Mouse (Mus musculus) midbrain, embryonic 10.5 days (tissue): ENCODE results near the gene Vps13d. TPM values are rescaled to one million over a fixed set of nuclear protein-coding genes. Genes with fewer than 3 reads are reported as not detected.

Experiments used
- DNase-seq: peaks from one replicate; pipeline ENCODE4 v3.0.0-alpha.2; 2017; ENCODE audit warnings: low spot score
- H3K27ac ChIP-seq: fragments of 300-500 bp; sonication (generic); replicated peaks from 2 replicates; pipeline ENCODE4 v1.5.1; 2016; ENCODE audit warnings: mild to moderate bottlenecking
- H3K27me3 ChIP-seq: fragments of 300-500 bp; sonication (generic); 2 replicates; pipeline ENCODE4 v1.6.1; 2016; ENCODE audit warnings: low read depth, mild to moderate bottlenecking; ENCODE audit not compliant: poor library complexity, severe bottlenecking
- H3K36me3 ChIP-seq: fragments of 300-500 bp; sonication (generic); 2 replicates; pipeline ENCODE4 v1.6.1; 2016; ENCODE audit warnings: mild to moderate bottlenecking, moderate library complexity
- H3K4me1 ChIP-seq: fragments of 300-500 bp; sonication (generic); 2 replicates; pipeline ENCODE4 v1.6.1; 2016
- H3K4me3 ChIP-seq: fragments of 300-500 bp; sonication (generic); 2 replicates; pipeline ENCODE4 v1.5.1; 2016; ENCODE audit warnings: mild to moderate bottlenecking, moderate library complexity
- H3K9me3 ChIP-seq: fragments of 300-500 bp; sonication (generic); replicated peaks from 2 replicates; pipeline ENCODE4 v1.6.1; 2016; ENCODE audit warnings: mild to moderate bottlenecking
- WGBS: fragments of 180-500 bp; shearing (Covaris S2); methylation state at CpG from one replicate; pipeline ENCODE4 v1.1.7; 2016; 5-methylcytosine and 5-hydroxymethylcytosine counted together
- polyA plus RNA-seq: library from polyadenylated mRNA; unstranded; fragments of >200 nt; fragmentation: Nextera tagmentation; extraction: Ambion mirVana; gene quantifications from 2 replicates; pipeline ENCODE4 v1.2.1, GENCODE M21; 2016

Gene Vps13d
- polyA plus RNA-seq, 1 experiment from 2014 or later, result 3.4 TPM

DNA sequence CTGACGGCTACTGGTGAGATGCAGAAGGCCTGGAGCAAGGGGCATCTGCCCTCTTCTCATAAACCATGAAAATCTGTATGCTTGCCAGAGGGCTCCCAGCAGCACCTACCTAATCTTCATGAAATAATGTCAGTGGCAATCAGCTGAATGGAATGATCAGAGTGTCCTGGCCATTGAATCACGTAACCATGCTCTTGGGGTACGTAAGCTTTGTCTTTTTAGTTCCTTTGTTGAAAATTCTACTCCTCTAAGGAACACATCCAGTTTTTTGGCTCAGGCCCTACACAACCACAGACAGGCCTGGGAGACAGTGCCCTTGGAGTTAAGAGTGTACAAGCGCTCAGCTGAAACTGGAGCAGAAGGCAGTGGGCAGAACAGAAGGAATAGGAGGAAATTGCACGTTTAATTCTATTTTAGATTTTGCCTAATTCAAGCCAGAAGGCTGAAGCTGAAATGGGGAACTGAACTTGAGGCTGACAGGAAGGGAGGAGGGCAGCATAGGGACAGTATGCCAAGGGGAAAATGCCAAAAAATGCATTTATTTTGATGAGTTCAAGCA is 98.2 kb downstream of the Vps13d start:
- Histone ChIP-seq H3K36me3 (peaks cover 49% of the 10 kb centered on the region), H3K27me3 (no peaks in the 10 kb centered on the region), H3K27ac (no peak overlapping the region), H3K4me3 (no peak overlapping the region), H3K4me1 (no peaks in the 10 kb centered on the region), H3K9me3 (no peaks in the 10 kb centered on the region)
- no peak for DNase-seq
- 91% methylated on average over 5 of the region's 5 CpGs for WGBS

DNA sequence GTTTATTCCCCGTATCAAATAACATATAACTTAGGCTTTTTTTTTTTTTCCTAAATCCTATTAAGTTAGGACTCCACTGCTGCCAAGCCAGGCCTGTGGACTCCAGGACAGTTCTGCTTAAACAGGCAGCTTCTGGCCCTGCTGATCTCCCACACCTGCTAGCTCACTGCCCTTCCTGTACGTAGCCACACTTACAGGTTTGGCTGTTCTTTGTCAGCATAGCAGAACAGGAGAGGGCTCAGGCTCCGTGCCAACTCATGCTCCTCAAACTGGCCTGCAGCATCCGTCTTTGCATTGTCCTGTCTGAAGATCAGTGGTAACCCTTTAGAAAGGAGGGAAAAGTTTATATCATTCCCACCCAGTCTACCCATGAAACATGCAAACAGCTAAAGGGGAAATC is 108.3 kb downstream of the Vps13d start:
- WGBS, result 86% methylated on average over 4 of the region's 4 CpGs
- no peak for DNase-seq
- Histone ChIP-seq H3K4me1 (no peaks in the 10 kb centered on the region), H3K27ac (no peak overlapping the region), H3K36me3 (peaks cover 67% of the 10 kb centered on the region), H3K27me3 (no peaks in the 10 kb centered on the region), H3K9me3 (no peaks in the 10 kb centered on the region), H3K4me3 (no peak overlapping the region)

DNA sequence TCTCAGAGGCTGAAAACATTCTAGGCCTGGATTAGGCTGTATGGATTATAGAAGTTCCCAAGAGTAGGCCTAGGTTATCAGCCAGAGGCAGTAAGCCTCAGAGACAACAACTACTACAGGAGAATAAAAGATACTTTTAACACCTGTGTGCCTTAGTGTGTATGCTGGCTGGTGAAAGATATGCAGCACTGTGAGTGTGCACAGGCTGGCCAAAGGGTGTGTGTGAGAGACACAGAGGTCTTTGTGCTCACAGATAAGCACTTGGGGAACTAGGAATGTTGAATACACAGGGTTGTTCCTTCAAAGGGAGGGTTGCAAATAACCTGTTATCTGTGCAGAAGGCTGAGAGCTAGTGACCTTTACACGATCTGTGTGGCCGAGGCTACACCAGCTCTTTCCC is 115.5 kb downstream of the Vps13d start:
- H3K4me1 ChIP-seq, result no peaks in the 10 kb centered on the region
- no peaks in the 10 kb centered on the region for H3K27me3 ChIP-seq
- no peak overlapping the region for H3K27ac ChIP-seq
- WGBS, result 91% methylated on average over 2 of the region's 2 CpGs
- no peak overlapping the region for H3K4me3 ChIP-seq
- DNase-seq, result no peak
- H3K9me3 ChIP-seq, result no peaks in the 10 kb centered on the region
- peaks cover 65% of the 10 kb centered on the region for H3K36me3 ChIP-seq

DNA sequence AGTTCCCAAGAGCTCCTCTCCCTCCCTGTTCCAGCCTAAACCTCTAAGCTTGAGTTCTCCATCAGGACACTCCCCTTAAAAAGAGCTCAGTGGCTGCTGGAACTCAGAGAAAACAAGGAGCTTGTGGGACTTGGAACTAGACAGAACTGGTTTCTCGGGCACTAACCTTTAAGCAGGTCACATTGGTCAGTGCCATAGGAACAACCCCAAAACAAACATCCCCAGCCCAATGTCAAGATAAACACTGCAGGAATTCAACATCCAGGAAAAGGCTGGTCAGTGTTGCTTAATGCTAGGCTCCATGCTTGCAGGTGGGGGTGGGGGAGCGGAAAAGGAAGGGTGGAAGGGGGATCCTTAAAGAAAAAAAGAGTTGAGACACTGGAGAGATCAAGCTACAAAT is 120.5 kb downstream of the Vps13d start:
- Histone ChIP-seq H3K4me3 (no peak overlapping the region), H3K4me1 (no peaks in the 10 kb centered on the region), H3K27me3 (no peaks in the 10 kb centered on the region), H3K36me3 (peaks cover 73% of the 10 kb centered on the region), H3K27ac (no peak overlapping the region), H3K9me3 (no peaks in the 10 kb centered on the region)
- 81% methylated on average over 2 of the region's 2 CpGs for WGBS
- no peak for DNase-seq

DNA sequence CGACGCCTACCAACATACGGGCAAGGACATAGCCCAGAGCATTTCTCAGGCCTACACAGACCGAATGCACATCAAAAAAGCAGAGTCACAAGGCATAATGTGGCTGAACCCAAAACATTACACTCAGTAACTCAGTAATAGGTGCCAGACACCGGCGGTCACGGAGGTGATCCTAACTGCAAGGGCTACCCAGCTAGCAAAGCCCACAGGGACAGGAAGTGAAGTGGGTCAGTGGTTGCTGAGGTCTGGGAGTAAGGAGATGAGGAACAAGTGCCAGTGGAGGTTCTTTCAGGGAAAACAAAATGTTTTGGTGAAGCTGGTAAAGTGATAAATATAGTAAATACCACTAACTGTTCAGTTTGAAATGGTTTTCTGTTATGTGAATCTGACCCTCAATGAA is 121.1 kb downstream of the Vps13d start:
- Histone ChIP-seq H3K4me3 (no peak overlapping the region), H3K36me3 (peaks cover 68% of the 10 kb centered on the region), H3K27me3 (no peaks in the 10 kb centered on the region), H3K4me1 (no peaks in the 10 kb centered on the region), H3K9me3 (no peaks in the 10 kb centered on the region), H3K27ac (no peak overlapping the region)
- WGBS, result 92% methylated on average over 7 of the region's 7 CpGs
- no peak for DNase-seq

DNA sequence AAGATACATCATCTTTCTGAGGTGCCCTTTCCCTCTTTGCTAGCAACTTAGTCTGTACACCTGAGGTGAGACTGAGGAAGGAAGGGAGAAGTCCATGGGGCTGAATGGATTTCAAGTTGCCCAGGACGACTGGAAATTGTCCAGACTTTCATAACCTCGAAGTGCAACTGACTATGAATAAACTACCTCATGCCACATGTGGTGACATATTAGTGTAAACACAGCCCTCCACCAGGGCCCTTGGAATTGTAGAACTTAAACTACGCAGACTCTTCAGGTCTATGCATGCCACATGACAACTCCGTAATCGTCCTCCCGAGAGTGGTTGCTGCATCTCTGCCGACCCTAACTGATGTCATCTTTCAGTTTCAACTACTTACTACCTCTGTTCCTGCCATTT is 122.9 kb downstream of the Vps13d start:
- no peak for DNase-seq
- H3K27me3 ChIP-seq, result no peaks in the 10 kb centered on the region
- 95% methylated on average over 7 of the region's 7 CpGs for WGBS
- H3K27ac ChIP-seq, result no peak overlapping the region
- H3K4me1 ChIP-seq, result peaks cover 13% of the 10 kb centered on the region
- H3K4me3 ChIP-seq, result no peak overlapping the region
- H3K36me3 ChIP-seq, result peaks cover 53% of the 10 kb centered on the region
- H3K9me3 ChIP-seq, result no peaks in the 10 kb centered on the region

DNA sequence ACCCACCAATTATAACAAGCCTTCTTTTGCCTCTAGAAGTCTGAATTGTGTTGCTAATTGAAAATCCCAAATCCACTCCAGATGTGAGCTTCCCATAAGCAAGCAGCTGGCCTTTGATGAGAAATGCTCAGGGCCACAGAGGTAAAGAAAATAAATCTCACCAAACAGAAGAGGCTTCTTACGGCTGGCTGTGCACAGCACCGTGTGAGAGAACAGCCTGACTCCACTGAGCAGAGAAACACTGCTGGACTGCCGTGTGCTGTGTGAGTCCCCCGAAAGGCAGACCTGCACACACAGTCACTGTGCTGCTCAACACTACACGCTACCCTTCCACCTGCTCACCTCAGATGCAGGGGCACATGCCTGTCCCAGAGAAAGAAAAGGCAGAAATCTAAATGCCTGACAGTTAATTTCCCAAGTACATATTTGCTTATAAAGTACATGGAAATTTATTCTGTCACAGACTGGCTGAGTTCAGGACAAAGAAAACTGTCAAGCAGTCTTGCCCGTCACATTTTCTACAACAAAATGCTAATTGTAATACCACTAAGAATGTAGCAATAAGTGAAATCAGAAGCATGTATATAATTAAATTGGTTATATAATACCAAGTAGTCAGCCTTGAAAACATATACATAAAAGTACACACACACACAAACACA is 127.7 kb downstream of the Vps13d start:
- Histone ChIP-seq H3K27me3 (no peaks in the 10 kb centered on the region), H3K9me3 (no peaks in the 10 kb centered on the region), H3K4me3 (no peak overlapping the region), H3K27ac (peak overlapping the region; percentile 74), H3K36me3 (peaks cover 55% of the 10 kb centered on the region), H3K4me1 (peaks cover 20% of the 10 kb centered on the region)
- 35% methylated on average over 6 of the region's 6 CpGs for WGBS
- DNase-seq, result peak; percentile 16

DNA sequence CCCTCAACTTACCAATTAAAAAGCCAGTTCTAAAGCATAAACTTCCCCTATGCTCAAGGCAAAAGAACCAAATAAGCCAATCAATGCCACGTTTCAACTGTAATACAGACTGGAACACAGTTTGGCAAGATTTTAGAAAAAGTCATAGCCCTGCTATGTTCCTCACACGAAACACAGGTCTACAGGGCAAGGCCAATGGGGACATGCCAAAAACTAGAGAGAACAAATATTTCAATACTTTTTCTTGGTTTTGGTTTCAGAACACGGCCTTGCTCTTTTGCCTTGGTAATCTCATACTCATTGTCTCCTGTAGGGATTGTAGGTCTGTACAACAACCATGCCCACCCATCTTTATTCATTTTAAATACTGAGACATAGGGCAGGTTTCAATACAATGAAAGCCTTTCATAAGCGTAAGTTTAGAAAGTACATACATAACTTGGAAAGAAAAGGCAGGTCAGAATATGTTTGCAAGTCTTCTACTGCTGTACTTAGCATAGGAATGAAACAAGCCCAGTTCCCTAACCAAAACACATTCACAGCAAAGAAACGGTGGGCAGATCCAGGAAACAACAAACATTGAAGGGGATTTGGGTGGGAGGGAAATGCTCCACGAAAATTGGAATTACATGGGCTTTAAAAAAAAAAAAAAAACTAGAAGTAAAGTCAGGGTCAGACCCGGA is 128.3 kb downstream of the Vps13d start:
- Histone ChIP-seq H3K27ac (no peak overlapping the region), H3K4me3 (no peak overlapping the region), H3K9me3 (no peaks in the 10 kb centered on the region), H3K27me3 (no peaks in the 10 kb centered on the region), H3K4me1 (peaks cover 20% of the 10 kb centered on the region), H3K36me3 (peaks cover 55% of the 10 kb centered on the region)
- no peak for DNase-seq
- WGBS, result 62% methylated on average over 7 of the region's 7 CpGs

DNA sequence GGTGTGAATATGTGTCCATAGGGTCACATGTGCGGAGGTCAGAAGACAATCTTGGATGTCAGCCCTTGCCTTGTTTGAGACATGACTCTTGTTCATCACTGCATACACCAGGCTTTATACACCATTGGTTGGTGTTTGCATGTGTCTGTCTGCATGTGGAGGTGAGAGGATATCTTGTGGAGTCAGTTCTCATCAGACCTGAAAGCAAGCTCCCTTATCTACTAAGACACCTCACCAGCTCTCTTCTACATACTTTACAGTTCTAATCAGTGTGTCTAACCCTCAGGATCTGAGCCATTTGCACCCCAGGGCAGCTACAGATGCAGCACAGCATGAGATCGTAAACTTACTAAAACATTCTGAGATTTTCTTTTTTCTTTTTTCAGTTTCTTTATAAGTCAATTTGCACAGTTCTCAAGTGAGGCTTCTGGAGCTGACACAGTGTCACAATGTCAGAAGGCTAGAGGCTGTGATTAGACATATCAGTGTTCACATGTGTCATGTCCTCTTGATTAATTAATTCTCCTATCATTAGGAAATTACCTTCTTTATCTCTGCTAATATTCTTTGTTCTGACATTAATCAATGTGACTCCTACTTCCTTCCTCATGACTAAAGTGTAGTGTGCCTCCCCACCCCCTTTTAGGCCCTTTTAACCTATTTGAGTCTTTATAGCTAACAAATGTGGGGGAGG is 135.9 kb downstream of the Vps13d start:
- peaks cover 75% of the 10 kb centered on the region for H3K36me3 ChIP-seq
- 93% methylated on average over 2 of the region's 2 CpGs for WGBS

DNA sequence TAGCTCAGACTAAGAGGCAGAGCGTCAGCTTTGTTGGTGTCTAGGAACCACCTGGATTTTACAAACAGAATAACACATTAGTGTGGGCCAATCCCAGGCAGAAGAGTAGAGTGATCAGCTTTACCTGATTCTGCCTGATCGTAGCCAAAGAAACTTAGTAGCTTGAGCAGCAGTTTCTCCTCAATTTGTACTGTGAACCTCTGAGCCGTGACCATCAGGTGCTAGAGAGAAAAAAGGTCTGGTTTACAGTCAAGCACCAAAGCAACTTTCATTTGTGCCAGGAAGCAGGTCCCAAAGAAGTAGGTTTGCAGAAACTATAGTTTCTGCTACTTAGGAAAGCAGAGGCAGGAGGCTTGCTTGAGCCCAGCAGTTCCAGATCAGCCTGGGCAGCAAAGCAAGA is 138.5 kb downstream of the Vps13d start:
- no peak for DNase-seq
- Histone ChIP-seq H3K27me3 (no peaks in the 10 kb centered on the region), H3K4me3 (no peak overlapping the region), H3K9me3 (no peaks in the 10 kb centered on the region), H3K4me1 (no peaks in the 10 kb centered on the region), H3K36me3 (peaks cover 71% of the 10 kb centered on the region), H3K27ac (no peak overlapping the region)
- WGBS, result 87% methylated on average over 3 of the region's 3 CpGs

More for the DNA sequence above, 135.9 kb downstream of the Vps13d start:
- Histone ChIP-seq H3K4me3 (no peak overlapping the region), H3K4me1 (no peaks in the 10 kb centered on the region), H3K27ac (no peak overlapping the region), H3K9me3 (no peaks in the 10 kb centered on the region), H3K27me3 (no peaks in the 10 kb centered on the region)
- DNase-seq, result no peak

DNA sequence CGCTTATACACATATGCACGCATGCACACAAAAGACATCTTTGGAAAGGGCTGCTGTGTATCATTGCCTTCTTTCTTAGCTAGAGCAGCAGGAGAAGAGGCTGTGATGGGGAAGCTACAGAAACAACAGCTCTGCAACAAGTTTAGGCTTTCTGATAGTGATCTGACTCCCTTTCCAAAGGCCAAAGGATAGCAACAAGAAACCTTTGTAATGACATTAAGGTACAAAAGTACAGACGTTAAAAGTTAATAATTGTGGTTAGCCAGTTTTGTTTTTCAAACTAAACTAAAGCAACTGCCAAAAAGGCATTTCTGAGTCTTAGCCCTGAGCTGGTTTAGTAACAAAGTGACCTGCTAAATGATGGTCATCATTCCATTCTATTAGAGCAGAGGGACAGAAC is 139.0 kb downstream of the Vps13d start:
- H3K27me3 ChIP-seq, result no peaks in the 10 kb centered on the region
- no peaks in the 10 kb centered on the region for H3K9me3 ChIP-seq
- H3K36me3 ChIP-seq, result peaks cover 65% of the 10 kb centered on the region
- H3K4me3 ChIP-seq, result no peak overlapping the region
- no peak overlapping the region for H3K27ac ChIP-seq
- no peaks in the 10 kb centered on the region for H3K4me1 ChIP-seq
- WGBS, result 93% methylated on average over 3 of the region's 3 CpGs
- no peak for DNase-seq

DNA sequence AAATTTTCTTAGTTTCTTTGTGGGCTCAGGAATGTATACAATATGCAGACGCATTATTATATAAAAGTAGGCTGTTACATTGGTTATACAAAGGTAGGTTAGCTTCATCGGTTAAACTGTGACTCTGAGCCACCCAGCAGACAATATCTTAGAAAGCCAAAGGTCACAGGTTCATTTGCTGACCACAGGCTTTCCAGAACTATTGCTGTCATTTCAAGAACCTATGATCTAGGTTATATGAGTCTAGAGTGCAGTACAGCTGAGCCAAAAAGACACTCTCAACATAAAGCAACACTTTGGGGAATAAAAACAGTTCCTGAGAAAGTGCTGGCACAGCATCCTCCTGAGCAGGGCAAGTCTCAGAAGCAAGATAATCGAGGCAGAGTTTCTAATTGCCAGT is 140.4 kb downstream of the Vps13d start:
- H3K4me1 ChIP-seq, result no peaks in the 10 kb centered on the region
- no peak overlapping the region for H3K4me3 ChIP-seq
- peaks cover 57% of the 10 kb centered on the region for H3K36me3 ChIP-seq
- H3K9me3 ChIP-seq, result no peaks in the 10 kb centered on the region
- 80% methylated on average over 3 of the region's 3 CpGs for WGBS
- DNase-seq, result no peak
- no peak overlapping the region for H3K27ac ChIP-seq
- no peaks in the 10 kb centered on the region for H3K27me3 ChIP-seq

DNA sequence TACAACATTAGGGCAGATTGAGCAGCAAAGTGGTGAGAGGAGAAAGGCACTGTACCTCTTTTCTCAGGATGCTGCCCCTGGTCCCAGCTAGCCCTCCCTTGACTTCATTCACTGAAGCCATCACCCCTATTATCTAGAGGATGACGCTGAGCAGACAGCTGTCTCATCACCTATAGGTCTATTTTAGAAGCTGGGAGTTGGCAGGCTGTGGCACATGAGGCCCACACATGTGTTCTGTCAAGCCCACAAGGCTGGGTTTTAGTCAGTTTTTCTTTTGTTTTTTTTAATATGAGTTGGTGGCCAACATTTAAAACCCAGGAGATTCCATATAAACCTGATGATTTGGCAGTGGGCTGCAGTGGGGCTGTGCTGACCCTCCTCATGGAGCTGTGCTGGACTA is 142.1 kb downstream of the Vps13d start:
- Histone ChIP-seq H3K9me3 (no peaks in the 10 kb centered on the region), H3K4me3 (no peak overlapping the region), H3K27ac (no peak overlapping the region), H3K27me3 (no peaks in the 10 kb centered on the region), H3K36me3 (peaks cover 49% of the 10 kb centered on the region), H3K4me1 (no peaks in the 10 kb centered on the region)
- 100% methylated on average over 1 of the region's 1 CpGs for WGBS
- no peak for DNase-seq
